Mouse (Mus musculus): Measurements from ENCODE around the gene Exosc7. TPM values are rescaled to one million over a fixed set of nuclear protein-coding genes. Genes with fewer than 3 reads are reported as not detected.
A peak's percentile ranks its signal among the peaks of the same experiment; 100 is the strongest.

The Exosc7 gene
- polyA plus RNA-seq, 1 experiment from 2014 or later, result 84.2 TPM

- Histone ChIP-seq H3K27me3 (replicated peaks; ENCODE audit: control insufficient read depth, insufficient read depth, low read length) (no peaks in the 10 kb centered on the region), H3K9ac (ENCODE audit: low read depth, low read length) (no peak overlapping the region), H3K9me3 (ENCODE audit: control insufficient read depth, low read length) (no peaks in the 10 kb centered on the region), H3K4me2 (ENCODE audit: low read depth, low read length) (no peak overlapping the region), H3K4me1 (ENCODE audit: control insufficient read depth, insufficient read depth, low read length) (no peaks in the 10 kb centered on the region), H3K4me3 (ENCODE audit: low read depth, low read length) (no peak overlapping the region), H3K36me3 (ENCODE audit: control insufficient read depth, insufficient read depth, low read length) (peaks cover 86% of the 10 kb centered on the region), H3K27ac (replicated peaks; ENCODE audit: low read depth, low read length) (no peak overlapping the region)
- WGBS, result 90% methylated on average over 6 of the region's 6 CpGs
- peak; percentile 27 for DNase-seq (ENCODE audit: low spot score)
- ATAC-seq (ENCODE audit: low read depth), result no peak
Observed at GRCm38 (mm10) chr9:123123571-123124412, 10.8 kb downstream of the Exosc7 start.

- WGBS, result 87% methylated on average over 2 of the region's 2 CpGs
- Histone ChIP-seq H3K9ac (ENCODE audit: low read depth, low read length) (no peak overlapping the region), H3K4me3 (ENCODE audit: low read depth, low read length) (no peak overlapping the region), H3K9me3 (ENCODE audit: control insufficient read depth, low read length) (no peaks in the 10 kb centered on the region), H3K27me3 (replicated peaks; ENCODE audit: control insufficient read depth, insufficient read depth, low read length) (no peaks in the 10 kb centered on the region), H3K36me3 (ENCODE audit: control insufficient read depth, insufficient read depth, low read length) (peaks cover 86% of the 10 kb centered on the region), H3K4me2 (ENCODE audit: low read depth, low read length) (no peak overlapping the region), H3K27ac (replicated peaks; ENCODE audit: low read depth, low read length) (no peak overlapping the region), H3K4me1 (ENCODE audit: control insufficient read depth, insufficient read depth, low read length) (no peaks in the 10 kb centered on the region)
- DNase-seq (ENCODE audit: low spot score), result no peak
- ATAC-seq (ENCODE audit: low read depth), result no peak
Observed at GRCm38 (mm10) chr9:123124413-123124981, 11.5 kb downstream of the Exosc7 start.

DNA sequence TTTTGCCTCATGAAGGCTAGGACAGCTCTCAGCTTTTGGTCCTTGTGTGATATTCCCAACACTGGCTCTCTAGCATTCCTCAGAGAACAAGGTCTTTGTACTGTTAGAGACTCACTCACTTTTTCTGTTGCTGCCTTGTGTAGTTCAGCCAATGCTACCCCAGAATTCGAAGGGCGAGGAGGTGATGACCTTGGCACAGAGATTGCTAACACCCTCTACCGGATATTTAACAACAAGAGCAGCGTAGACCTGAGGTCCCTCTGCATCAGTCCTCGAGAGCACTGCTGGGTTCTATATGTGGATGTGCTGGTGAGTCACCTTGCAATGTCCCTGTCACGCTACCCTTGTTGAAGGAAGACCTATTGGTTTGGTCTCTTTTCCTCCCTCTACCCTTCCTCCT, 14.6 kb downstream of the Exosc7 start:
- peaks cover 88% of the 10 kb centered on the region for H3K36me3 ChIP-seq (ENCODE audit: control insufficient read depth, insufficient read depth, low read length)
- H3K4me3 ChIP-seq (ENCODE audit: low read depth, low read length), result no peak overlapping the region
- no peaks in the 10 kb centered on the region for H3K9me3 ChIP-seq (ENCODE audit: control insufficient read depth, low read length)
- no peaks in the 10 kb centered on the region for H3K4me1 ChIP-seq (ENCODE audit: control insufficient read depth, insufficient read depth, low read length)
- ATAC-seq (ENCODE audit: low read depth) (no peak), DNase-seq (ENCODE audit: low spot score) (no peak)
- H3K27me3 ChIP-seq (replicated peaks; ENCODE audit: control insufficient read depth, insufficient read depth, low read length), result no peaks in the 10 kb centered on the region
- H3K9ac ChIP-seq (ENCODE audit: low read depth, low read length), result no peak overlapping the region
- 98% methylated on average over 6 of the region's 6 CpGs for WGBS
- H3K27ac ChIP-seq (replicated peaks; ENCODE audit: low read depth, low read length), result no peak overlapping the region
- H3K4me2 ChIP-seq (ENCODE audit: low read depth, low read length), result no peak overlapping the region

- no peak overlapping the region for H3K9ac ChIP-seq (ENCODE audit: low read depth, low read length)
- H3K27me3 ChIP-seq (replicated peaks; ENCODE audit: control insufficient read depth, insufficient read depth, low read length), result no peaks in the 10 kb centered on the region
- H3K4me3 ChIP-seq (ENCODE audit: low read depth, low read length), result no peak overlapping the region
- DNase-seq (ENCODE audit: low spot score) (no peak), ATAC-seq (ENCODE audit: low read depth) (no peak)
- H3K36me3 ChIP-seq (ENCODE audit: control insufficient read depth, insufficient read depth, low read length), result peaks cover 100% of the 10 kb centered on the region
- no peak overlapping the region for H3K4me2 ChIP-seq (ENCODE audit: low read depth, low read length)
- WGBS, result 88% methylated on average over 3 of the region's 3 CpGs
- H3K27ac ChIP-seq (replicated peaks; ENCODE audit: low read depth, low read length), result no peak overlapping the region
- no peaks in the 10 kb centered on the region for H3K9me3 ChIP-seq (ENCODE audit: control insufficient read depth, low read length)
- no peaks in the 10 kb centered on the region for H3K4me1 ChIP-seq (ENCODE audit: control insufficient read depth, insufficient read depth, low read length)
Observed at GRCm38 (mm10) chr9:123132994-123133393, 20.0 kb downstream of the Exosc7 start.

GRCm38 (mm10) chr9:123136953-123137682, 24.1 kb downstream of the Exosc7 start:
- Histone ChIP-seq H3K27me3 (replicated peaks; ENCODE audit: control insufficient read depth, insufficient read depth, low read length) (no peaks in the 10 kb centered on the region), H3K36me3 (ENCODE audit: control insufficient read depth, insufficient read depth, low read length) (peaks cover 80% of the 10 kb centered on the region), H3K4me1 (ENCODE audit: control insufficient read depth, insufficient read depth, low read length) (no peaks in the 10 kb centered on the region), H3K9me3 (ENCODE audit: control insufficient read depth, low read length) (no peaks in the 10 kb centered on the region), H3K27ac (replicated peaks; ENCODE audit: low read depth, low read length) (no peak overlapping the region), H3K4me3 (ENCODE audit: low read depth, low read length) (no peak overlapping the region), H3K4me2 (ENCODE audit: low read depth, low read length) (no peak overlapping the region), H3K9ac (ENCODE audit: low read depth, low read length) (no peak overlapping the region)
- DNase-seq (ENCODE audit: low spot score) (peak; percentile 49), ATAC-seq (ENCODE audit: low read depth) (no peak; the same call in 1 of the 2 replicates)
- WGBS, result 84% methylated on average over 7 of the region's 7 CpGs

DNA sequence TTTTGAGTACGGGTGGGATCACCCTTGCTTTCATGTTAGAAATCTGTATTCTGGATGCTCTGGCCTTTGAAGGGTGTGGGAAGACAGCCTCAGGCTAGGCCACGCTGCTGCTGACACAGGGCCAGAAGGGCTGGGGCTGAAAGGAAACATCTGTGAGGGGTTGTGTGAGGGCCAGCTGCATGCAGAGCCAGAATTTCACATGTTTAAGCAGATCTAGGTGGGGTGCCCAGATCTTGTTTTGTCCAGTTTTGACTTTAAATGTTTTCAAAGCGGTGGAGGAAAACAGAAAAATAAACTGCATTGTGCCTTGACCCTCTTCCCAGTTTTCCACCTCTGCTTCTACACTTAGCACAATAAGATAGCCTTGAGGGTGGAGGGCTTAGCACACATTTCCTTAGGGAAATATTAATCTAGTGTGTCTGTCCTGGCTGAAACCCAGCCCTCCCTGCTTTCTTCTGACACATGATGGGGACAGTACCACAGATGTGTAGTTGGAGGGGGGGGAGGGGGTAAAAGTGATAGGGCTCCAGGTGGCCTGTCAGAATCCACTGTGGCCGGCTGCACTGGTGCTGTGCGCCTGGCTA, 26.0 kb downstream of the Exosc7 start:
- DNase-seq (ENCODE audit: low spot score), result peak; percentile 62
- ATAC-seq (ENCODE audit: low read depth), result peak; percentile 71; the same call in 1 of the 2 replicates
- no peaks in the 10 kb centered on the region for H3K27me3 ChIP-seq (replicated peaks; ENCODE audit: control insufficient read depth, insufficient read depth, low read length)

DNA sequence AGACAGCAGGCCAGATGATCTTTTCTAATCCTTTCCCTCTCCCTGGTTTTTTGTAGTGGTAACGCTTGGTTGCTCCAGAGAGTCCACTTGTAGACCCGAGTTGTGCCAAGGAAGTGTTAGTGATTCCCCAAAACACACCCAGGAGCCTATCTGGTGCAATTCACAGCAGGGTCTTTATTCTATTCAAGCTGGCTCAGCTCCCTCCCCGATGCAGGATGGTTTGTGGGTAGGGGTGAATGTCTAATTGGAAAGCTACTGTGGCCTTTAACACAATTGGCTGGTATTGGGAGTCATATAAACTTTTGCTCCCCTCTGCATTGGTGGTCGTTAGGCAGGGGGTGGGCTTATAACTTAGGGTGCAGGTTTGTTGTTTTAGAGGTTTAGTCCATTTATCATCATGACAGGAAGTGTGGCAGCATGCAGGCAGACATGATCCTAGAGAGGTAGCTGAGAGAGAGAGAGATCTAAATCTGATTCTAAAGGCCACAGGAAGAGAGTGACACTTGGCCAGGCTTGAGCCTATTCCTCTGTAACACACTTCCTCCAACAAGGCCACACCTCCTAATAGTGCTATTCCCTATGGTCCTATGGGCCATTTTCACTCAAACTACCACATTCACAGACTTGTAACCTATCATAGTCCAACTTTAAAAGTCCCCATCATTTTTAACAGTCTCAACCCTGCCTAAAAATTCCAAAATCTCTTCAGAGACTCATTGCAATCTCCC, 27.0 kb downstream of the Exosc7 start:
- H3K4me1 ChIP-seq (ENCODE audit: control insufficient read depth, insufficient read depth, low read length), result no peaks in the 10 kb centered on the region
- H3K9ac ChIP-seq (ENCODE audit: low read depth, low read length), result no peak overlapping the region
- peaks cover 18% of the 10 kb centered on the region for H3K9me3 ChIP-seq (ENCODE audit: control insufficient read depth, low read length)
- no peak for ATAC-seq (ENCODE audit: low read depth)
- no peak overlapping the region for H3K4me2 ChIP-seq (ENCODE audit: low read depth, low read length)
- WGBS, result 79% methylated on average over 4 of the region's 4 CpGs
- no peak overlapping the region for H3K4me3 ChIP-seq (ENCODE audit: low read depth, low read length)
- DNase-seq (ENCODE audit: low spot score), result no peak
- peaks cover 64% of the 10 kb centered on the region for H3K36me3 ChIP-seq (ENCODE audit: control insufficient read depth, insufficient read depth, low read length)
- H3K27ac ChIP-seq (replicated peaks; ENCODE audit: low read depth, low read length), result no peak overlapping the region
- no peaks in the 10 kb centered on the region for H3K27me3 ChIP-seq (replicated peaks; ENCODE audit: control insufficient read depth, insufficient read depth, low read length)

More for the DNA sequence above, 26.0 kb downstream of the Exosc7 start:
- H3K4me3 ChIP-seq (ENCODE audit: low read depth, low read length), result no peak overlapping the region
- peaks cover 73% of the 10 kb centered on the region for H3K36me3 ChIP-seq (ENCODE audit: control insufficient read depth, insufficient read depth, low read length)
- WGBS, result 60% methylated on average over 5 of the region's 5 CpGs
- H3K9ac ChIP-seq (ENCODE audit: low read depth, low read length), result no peak overlapping the region
- peaks cover 11% of the 10 kb centered on the region for H3K9me3 ChIP-seq (ENCODE audit: control insufficient read depth, low read length)
- H3K4me2 ChIP-seq (ENCODE audit: low read depth, low read length), result no peak overlapping the region
- no peaks in the 10 kb centered on the region for H3K4me1 ChIP-seq (ENCODE audit: control insufficient read depth, insufficient read depth, low read length)
- H3K27ac ChIP-seq (replicated peaks; ENCODE audit: low read depth, low read length), result peak overlapping the region; percentile 12; the same call in 1 of the 2 replicates

DNA sequence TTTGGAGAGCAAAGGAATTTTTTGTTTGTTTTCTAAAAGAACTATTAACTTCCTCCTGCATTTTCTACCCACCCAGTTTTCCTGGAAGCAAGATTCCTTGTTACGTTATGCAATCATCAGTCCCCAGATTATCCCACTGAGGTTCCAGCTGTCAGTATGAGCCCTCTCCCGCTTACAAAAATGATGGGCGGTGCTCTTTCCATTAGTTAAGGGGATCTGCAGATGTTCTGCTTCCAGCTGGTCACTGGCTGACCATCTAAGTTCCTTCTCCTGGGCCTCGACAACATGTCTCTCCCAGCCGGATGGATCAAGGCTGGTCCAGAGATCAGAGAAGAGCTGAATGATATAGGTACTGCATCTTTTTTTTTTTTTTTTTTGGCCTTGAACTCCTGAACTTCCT, 35.4 kb downstream of the Exosc7 start:
- Histone ChIP-seq H3K9me3 (ENCODE audit: control insufficient read depth, low read length) (peaks cover 21% of the 10 kb centered on the region), H3K4me1 (ENCODE audit: control insufficient read depth, insufficient read depth, low read length) (no peaks in the 10 kb centered on the region), H3K9ac (ENCODE audit: low read depth, low read length) (no peak overlapping the region), H3K27ac (replicated peaks; ENCODE audit: low read depth, low read length) (no peak overlapping the region), H3K4me2 (ENCODE audit: low read depth, low read length) (no peak overlapping the region), H3K36me3 (ENCODE audit: control insufficient read depth, insufficient read depth, low read length) (0 out of 2 replicates have a peak, but pooled peaks cover 7% of the 10 kb centered on the region), H3K4me3 (ENCODE audit: low read depth, low read length) (no peak overlapping the region), H3K27me3 (replicated peaks; ENCODE audit: control insufficient read depth, insufficient read depth, low read length) (no peaks in the 10 kb centered on the region)
- peak; percentile 75 for DNase-seq (ENCODE audit: low spot score)
- WGBS, result 61% methylated on average over 5 of the region's 5 CpGs
- no peak; the same call in 1 of the 2 replicates for ATAC-seq (ENCODE audit: low read depth)

All from embryonic facial prominence, embryonic 14.5 days (tissue).